Mouse (Mus musculus) adipocyte (in vitro differentiated cells): Measurements from ENCODE around the gene Arl3.

ENCODE experiments used
- DNase-seq: peaks from one replicate; pipeline ENCODE4 v3.0.0-alpha.2; 2016; ENCODE audit warnings: low spot score

Arl3 gene

GRCm38 (mm10) chr19:46533066-46533465 lies 39.9 kb downstream of the Arl3 start:
- no peak for DNase-seq

GRCm38 (mm10) chr19:46532031-46532688 lies 40.8 kb downstream of the Arl3 start:
- DNase-seq: no peak

- DNase-seq: no peak
Measured at GRCm38 (mm10) chr19:46531071-46532030, 41.6 kb downstream of the Arl3 start.

- DNase-seq: no peak
Measured at GRCm38 (mm10) chr19:46530449-46530990, 42.5 kb downstream of the Arl3 start.

DNA sequence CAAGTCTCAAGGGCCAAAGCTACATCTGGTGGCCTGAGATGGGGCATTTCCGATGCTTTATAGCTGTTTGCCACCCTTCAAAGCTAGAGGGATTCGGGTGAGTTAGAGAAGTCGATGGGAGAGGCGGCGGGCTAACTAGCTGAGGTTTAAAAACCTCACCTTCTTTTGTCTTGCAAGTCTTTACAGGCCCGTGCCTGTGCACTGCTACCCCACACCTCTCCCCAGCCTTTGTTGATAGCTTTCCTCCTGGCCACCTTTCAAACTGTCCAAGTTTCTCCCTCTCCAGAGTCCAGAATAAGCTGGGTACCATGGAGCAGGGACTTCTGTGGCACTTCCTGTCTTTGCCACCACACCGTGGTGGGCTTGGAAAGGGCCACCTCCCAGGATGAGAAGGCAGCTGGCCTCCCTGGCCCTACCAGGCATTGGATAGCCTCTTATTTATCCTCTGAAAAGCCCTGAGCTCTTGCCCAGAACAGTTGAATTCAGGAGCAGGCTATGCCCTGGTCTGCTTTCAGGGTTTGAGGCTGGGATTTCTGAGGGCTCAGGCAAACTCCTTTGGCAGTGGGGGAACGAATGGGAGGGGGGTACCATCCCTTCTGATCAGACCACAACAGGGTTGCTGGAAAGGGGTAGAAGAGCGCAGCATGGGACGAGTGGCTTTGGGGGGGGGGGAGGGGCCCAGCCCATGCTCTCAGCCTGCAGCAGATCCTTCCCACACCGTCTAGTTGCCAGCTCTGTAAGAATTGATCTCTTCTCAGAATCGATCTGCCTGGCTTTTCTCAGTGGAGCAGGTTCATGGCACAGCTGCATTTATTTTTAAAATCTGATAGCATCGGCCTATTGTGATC lies 43.2 kb downstream of the Arl3 start:
- no peak for DNase-seq

GRCm38 (mm10) chr19:46528529-46529213 lies 44.3 kb downstream of the Arl3 start:
- no peak for DNase-seq

GRCm38 (mm10) chr19:46527632-46528528 lies 45.1 kb downstream of the Arl3 start:
- DNase-seq: no peak

DNA sequence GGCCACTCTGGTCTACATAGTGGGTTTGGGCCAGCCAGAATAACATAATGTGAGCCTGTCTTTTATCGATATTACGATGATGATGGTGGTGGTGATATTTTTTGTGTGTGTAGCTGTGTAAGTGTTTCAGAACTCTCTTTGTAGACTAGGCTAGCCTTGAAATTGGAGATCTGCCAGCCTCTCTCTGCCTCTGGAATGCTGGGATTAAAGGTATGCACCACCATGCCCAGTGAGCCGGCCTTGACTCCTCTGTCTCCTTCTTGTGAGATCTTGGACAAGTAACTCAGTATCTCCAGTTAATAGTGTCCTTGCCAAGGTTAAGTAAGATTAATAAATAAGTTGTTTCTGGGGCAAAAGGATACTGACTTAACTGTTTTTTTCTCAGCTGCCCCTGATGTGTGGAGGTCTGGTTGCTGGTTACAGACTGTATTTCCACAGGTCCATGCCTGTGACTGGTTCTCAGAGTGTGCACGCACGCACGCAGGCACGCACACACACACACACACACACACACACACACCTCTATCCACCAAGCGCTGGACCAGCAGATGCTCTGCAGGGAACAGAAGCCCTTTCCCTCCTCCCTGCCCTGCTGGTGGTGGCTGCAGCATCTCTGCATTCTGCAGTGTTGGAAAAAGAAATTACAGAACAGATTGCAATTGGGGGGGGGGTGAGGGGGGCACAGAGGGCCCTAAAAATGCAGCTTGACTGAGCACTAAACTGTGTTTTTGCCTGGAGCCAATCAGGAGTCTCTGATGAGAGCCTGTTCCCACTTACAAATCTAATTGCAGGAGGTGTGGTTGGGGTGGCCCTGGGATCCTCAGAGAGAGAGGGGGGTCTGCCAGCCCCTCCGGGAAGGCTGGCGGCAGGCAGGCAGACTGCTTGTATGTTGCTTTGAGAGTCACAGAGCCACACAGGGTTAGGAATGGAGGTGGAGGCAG lies 47.0 kb downstream of the Arl3 start:
- no peak for DNase-seq

DNA sequence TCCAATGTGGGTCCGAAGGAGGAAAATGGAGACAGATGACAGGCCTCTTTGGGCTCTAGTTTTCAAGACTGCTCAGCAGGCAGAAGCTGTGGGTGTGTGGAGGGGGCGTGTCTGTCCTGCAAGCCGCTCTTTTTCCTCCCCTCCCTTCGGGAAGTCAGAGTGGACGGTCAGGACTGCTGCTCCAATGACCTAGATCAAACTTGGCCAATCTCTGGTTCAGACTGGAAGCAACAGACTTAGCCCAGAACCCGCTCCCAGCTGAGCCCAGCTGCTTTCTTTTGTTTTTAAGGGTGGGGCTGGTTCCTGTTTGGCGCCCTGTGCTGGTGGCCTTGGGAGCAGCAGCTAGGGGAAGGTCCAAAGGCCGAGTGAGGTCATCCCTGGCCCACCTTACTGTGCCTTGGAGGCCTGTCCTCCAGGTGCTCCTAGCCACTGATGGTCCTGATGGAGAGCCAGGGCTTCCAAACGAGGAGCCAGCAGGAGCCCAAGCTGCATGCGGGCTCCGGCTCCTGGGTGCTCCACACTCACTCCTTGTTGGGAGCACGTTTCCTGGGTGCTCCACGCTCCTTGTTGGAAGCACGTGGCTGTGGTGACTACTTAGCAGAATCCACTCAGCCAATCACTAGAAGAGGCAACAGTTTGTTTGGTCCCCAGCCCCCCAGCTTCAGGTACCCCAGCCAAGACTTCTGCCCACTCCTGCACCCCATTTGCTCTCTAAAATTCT lies 48.2 kb downstream of the Arl3 start:
- DNase-seq: peak; percentile 92

DNA sequence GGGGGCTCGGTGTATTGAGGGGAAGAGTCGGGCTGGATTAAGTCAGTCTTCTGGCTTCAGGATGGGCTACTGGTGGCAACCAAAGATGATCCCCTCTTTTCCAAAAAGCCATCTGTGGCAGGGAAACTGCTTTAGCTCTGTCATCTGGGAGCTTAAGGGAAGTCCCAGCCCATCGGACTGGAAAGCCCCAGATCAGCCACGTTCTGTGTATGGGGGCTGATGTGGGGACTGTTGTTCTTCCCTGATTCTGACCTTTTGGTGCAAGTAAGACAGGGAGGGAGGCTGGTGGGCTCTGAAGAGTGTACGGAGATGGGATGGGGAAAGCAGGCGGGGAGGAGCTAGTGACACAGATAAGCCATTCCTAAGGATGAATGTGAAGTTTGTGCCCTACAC lies 48.9 kb downstream of the Arl3 start:
- DNase-seq: no peak

GRCm38 (mm10) chr19:46523480-46524151 lies 49.4 kb downstream of the Arl3 start:
- DNase-seq: no peak

DNA sequence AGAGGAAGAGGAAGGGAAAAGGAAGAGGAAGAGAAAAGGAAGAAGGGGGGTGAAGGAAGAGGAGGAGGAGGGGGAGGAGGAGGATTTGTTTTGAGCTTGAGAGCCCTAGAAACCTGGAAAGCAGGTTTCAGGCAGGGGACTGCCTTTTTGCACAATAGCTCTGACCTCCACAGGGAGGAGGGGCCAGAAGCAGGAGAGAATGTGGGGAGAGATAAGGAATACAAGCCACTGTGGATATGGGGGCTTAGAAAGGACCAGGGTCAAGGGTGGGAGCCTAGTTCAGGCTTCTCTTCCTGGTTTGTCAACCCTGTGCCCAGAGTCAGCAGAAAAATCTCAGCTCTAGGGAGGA lies 49.9 kb downstream of the Arl3 start:
- no peak for DNase-seq

DNA sequence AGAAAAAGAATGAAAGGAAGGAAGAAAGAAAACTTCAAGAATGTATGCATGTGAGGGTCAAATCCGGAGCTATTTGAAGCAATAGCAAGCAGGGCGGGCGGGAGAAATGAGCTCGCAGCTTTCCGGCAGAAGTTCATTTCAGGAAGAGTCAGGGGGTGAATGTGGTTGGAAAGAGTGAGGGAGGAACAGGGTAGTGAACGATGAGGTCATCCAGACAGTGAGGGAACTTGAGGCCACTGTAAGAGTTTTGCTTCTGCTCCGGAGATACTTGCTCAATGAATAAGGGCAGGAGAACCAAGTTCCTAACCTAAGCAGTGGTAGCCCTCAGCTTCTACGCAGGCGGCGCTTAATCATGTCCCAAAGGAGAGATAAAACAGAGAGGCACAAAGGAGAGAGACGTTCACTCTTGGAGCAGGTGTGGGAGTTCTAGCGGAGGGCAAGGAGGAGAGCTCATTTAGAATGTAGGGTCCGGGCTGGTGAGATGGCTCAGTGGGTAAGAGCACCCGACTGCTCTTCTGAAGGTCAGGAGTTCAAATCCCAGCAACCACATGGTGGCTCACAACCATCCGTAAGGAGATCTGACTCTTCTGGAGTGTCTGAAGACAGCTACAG lies 50.5 kb downstream of the Arl3 start:
- peak; percentile 80 for DNase-seq

GRCm38 (mm10) chr19:46521698-46522097 lies 51.3 kb downstream of the Arl3 start:
- no peak for DNase-seq

- DNase-seq: peak; percentile 50
Measured at GRCm38 (mm10) chr19:46518828-46519621, 54.0 kb downstream of the Arl3 start.

GRCm38 (mm10) chr19:46518352-46518787 lies 54.6 kb downstream of the Arl3 start:
- no peak for DNase-seq
